Mouse (Mus musculus): ENCODE measurements at regions not wholly inside any gene's neighbourhood (a gene's known extent, or its start where the extent isn't known, plus 50 kb on each side); places are given as distances from the start of the nearest gene placed in this dataset.

GRCm38 (mm10) chr8:125325736-125326135 is 243.9 kb downstream of the Sipa1l2 start:
- DNase-seq, result no peak

GRCm38 (mm10) chr8:125322561-125322960 is 247.0 kb downstream of the Sipa1l2 start:
- no peak for DNase-seq

- peak; percentile 66 for DNase-seq
Measured at GRCm38 (mm10) chr8:125317584-125317991, 252.0 kb downstream of the Sipa1l2 start.

- no peak for DNase-seq
Measured at GRCm38 (mm10) chr8:125315736-125316135, 253.9 kb downstream of the Sipa1l2 start.

DNA sequence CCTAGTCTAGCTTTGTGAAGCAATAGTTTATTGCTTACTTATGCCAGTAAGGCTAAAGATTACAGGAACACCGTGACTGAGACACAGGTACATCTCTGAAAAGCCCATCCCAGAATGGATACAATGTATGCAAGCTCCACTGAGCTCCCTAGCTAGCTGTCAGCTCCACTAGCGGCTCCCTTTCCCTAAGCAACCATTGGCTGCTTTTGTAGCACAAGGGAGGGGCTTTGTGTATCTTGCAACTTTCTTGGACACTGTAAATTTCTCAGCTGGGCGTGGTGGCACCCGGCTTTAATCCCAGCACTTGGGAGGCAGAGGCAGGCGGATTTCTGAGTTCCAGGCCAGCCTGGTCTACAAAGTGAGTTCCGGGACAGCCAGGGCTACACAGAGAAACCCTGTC is 254.6 kb downstream of the Sipa1l2 start:
- no peak for DNase-seq

- no peak for DNase-seq
Measured at GRCm38 (mm10) chr8:125314221-125314984, 255.2 kb downstream of the Sipa1l2 start.

DNA sequence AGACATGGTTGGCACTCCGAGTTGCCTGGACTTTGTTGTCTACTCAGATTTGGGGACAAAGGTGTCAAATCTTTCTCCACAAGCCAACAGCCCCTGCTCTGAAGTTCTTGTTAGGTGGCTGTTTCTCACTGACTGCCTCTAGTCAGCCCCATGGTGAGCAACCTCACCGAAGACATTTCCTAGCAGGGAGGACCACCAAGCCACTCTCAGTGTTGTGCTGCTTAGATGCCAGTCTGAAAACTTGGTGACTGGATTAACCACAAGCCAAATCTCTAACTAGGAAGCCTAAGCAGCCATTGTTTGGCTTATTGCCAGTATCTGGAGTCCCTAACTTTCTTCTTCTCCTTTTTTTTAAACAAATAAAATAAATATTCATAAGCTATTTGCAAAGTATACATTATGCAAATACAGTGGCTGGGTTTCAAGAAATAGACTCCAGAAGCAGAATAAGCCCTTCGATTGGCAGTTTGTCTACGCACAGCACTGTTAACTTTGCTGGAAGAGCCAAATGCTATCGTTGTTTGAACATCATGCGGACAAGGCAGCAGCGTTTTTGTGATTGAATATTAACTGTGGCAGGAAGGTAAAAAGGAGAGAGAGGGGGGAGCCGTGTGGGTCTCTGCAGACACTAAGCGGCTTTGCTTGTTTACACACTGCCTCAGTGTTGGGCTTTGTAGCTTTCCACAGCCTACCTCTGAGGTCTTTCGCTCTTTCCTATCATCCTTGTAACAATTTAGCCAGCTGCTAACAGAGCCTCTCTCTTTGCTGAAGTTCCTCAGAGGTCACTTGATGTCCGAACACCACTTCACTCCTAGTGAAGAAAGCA is 257.4 kb downstream of the Disc1 start:
- DNase-seq, result no peak
